Mouse (Mus musculus) spleen, adult 2 months (tissue): ENCODE data around the gene Mrpl18.

Experiments
- CTCF ChIP-seq: fragments of 200-500 bp; IDR thresholded peaks from 2 replicates; pipeline ENCODE4 v1.5.1; 2011; ENCODE audit warnings: mild to moderate bottlenecking, inconsistent platforms; ENCODE audit not compliant: insufficient read depth, insufficient read length, insufficient replicate concordance; ENCODE audit errors: extremely low read depth
- POLR2A ChIP-seq: fragments of 200-500 bp; IDR thresholded peaks from 2 replicates; pipeline ENCODE4 v1.6.1; 2011; ENCODE audit warnings: low read depth, low read length, inconsistent platforms

DNA sequence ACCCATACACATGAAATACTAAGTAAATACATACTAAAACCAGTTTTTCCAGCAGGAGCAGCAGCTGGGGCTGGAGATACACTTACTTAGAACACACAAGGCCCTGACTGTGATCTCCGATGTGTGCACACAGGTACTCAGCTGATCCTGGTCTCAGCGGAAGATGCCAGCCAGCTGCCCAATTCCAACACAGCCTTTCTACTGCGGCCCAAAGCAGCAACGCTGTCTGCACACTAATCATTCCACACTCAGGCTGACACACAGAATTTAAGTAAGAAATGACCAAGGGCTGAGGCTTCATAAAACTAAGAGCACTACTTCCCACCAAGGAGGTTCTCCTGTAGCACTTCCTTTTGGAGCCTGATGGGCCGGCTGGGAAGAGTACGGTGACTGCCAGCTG lies 13.9 kb downstream of the Mrpl18 start:
- TF ChIP-seq CTCF (no peak), POLR2A (no peak)
